Mouse (Mus musculus) neural tube, embryonic 14.5 days (tissue): Measurements from ENCODE around the gene A930009A15Rik. TPM values are rescaled to one million over a fixed set of nuclear protein-coding genes. Genes with fewer than 3 reads are reported as not detected.

Source experiments
- ATAC-seq: fragments of 200-750 bp; cut with Nextera tagmentation; 2 replicates; pipeline ENCODE4 v1.8.0; 2017; ENCODE audit warnings: low read depth, mild to moderate bottlenecking, moderate TSS enrichment, moderate library complexity
- H3K27ac ChIP-seq: fragments of 300-500 bp; sonication (generic); 2 replicates; pipeline ENCODE4 v1.5.1; 2014; ENCODE audit warnings: low read depth, mild to moderate bottlenecking, control low read depth, low read length, moderate library complexity, mixed read lengths
- H3K27me3 ChIP-seq: fragments of 300-500 bp; sonication (generic); 2 replicates; pipeline ENCODE4 v1.6.1; 2014; ENCODE audit warnings: low read length; ENCODE audit not compliant: control insufficient read depth, insufficient read depth
- H3K36me3 ChIP-seq: fragments of 300-500 bp; sonication (generic); 2 replicates; pipeline ENCODE4 v1.6.1; 2014; ENCODE audit warnings: low read length, mixed read lengths; ENCODE audit not compliant: control insufficient read depth, insufficient read depth
- H3K4me1 ChIP-seq: fragments of 300-500 bp; sonication (generic); 2 replicates; pipeline ENCODE4 v1.6.1; 2014; ENCODE audit warnings: low read length; ENCODE audit not compliant: control insufficient read depth, insufficient read depth
- H3K4me2 ChIP-seq: fragments of 300-500 bp; sonication (generic); 2 replicates; pipeline ENCODE4 v1.6.1; 2014; ENCODE audit warnings: mild to moderate bottlenecking, low read depth, low read length, control low read depth
- H3K4me3 ChIP-seq: fragments of 300-500 bp; sonication (generic); 2 replicates; pipeline ENCODE4 v1.5.1; 2014; ENCODE audit warnings: low read depth, low read length, control low read depth, mixed read lengths
- H3K9ac ChIP-seq: fragments of 300-500 bp; sonication (generic); replicated peaks from 2 replicates; pipeline ENCODE4 v1.6.1; 2014; ENCODE audit warnings: low read depth, mild to moderate bottlenecking, control low read depth, low read length, mixed read lengths
- H3K9me3 ChIP-seq: fragments of 300-500 bp; sonication (generic); 2 replicates; pipeline ENCODE4 v1.6.1; 2016; ENCODE audit warnings: low read length; ENCODE audit not compliant: control insufficient read depth
- WGBS: fragments of 180-500 bp; shearing (Covaris S2); extraction: QIAGEN DNeasy Blood & Tissue Kit; methylation state at CpG from one replicate; pipeline ENCODE4 v1.1.7; 2014; 5-methylcytosine and 5-hydroxymethylcytosine counted together
- polyA plus RNA-seq: library from polyadenylated mRNA; unstranded; fragments of >200 nt; fragmentation: Nextera tagmentation; extraction: Ambion mirVana; gene quantifications from 2 replicates; pipeline ENCODE4 v1.2.1, GENCODE M21; 2014

The A930009A15Rik gene
- polyA plus RNA-seq, 1 experiment from 2014 or later, result 0.35 TPM

DNA sequence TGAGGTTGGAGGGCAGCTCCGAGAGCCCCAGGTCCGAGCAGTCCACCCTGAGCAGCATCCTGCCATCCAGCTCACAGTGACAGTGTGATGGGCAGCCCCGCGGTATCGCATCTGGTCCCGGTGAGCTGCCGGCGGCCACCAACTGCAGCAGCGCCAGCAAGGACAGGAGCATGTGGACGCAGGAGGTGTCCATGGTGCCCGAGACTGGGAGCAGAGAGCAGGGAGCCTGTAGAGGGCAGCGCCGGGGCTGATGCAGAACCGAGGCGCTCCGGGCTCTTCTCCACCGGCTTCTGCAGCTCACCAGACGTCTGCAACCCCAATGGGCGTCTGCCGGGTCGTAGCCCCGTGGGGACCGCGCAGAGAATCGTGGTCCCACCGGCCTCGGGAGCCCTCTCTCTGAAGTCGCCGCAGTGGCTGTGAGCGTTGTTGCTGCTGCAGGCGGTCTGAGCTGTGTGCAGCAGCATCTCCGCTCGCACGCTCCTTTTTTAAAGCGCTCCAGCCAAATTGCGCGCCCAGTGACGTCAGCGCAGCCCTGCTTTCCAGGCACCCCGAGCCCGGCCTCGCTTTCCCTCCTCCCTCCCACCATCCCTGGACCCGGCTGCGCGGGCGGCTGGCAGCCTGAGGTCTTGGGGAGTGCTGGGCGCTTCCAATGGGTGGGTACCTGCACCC lies 17.6 kb downstream of the A930009A15Rik start, which contains the start of gene Lgr5:
Gene Lgr5, minus strand, starts transcription at position 480 of the 669 bp plus-strand sequence.
- H3K27me3 ChIP-seq, result peaks cover 5% of the 10 kb centered on the region; the same call in 1 of the 2 replicates
- H3K36me3 ChIP-seq, result no peaks in the 10 kb centered on the region
- H3K4me2 ChIP-seq, result peak within 1 kb of the TSS; percentile 99
- H3K4me1 ChIP-seq, result peaks cover 13% of the 10 kb centered on the region
- H3K27ac ChIP-seq, result no peak within 1 kb of the TSS
- no peaks in the 10 kb centered on the region for H3K9me3 ChIP-seq
- under 1% methylated on average over 38 of the region's 47 CpGs for WGBS
- H3K9ac ChIP-seq, result peak within 1 kb of the TSS; percentile 63
- peak within 1 kb of the TSS; percentile 54 for H3K4me3 ChIP-seq
- peak; percentile 88 for ATAC-seq

DNA sequence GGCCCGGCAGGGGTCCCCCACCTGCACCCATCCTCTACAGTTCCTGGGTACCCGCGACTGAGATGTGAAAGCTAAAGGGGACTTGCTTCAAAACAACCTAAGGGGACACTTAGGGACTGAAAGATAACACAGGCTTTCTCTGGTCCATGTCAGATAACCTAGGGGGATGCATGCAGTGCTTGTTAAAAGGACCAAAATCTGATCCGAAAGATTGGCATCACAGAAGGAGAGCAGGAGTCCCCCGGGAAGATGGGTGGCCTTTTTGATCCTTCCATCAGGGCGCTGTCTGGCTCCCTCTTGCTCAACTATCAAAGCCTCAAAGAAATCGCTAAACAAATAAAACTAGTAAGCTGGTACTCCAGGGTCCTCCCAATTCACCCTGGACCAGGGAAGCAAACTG lies 18.2 kb downstream of the A930009A15Rik start:
- Histone ChIP-seq H3K9me3 (no peaks in the 10 kb centered on the region), H3K9ac (peak overlapping the region; percentile 63), H3K4me1 (peaks cover 13% of the 10 kb centered on the region), H3K27me3 (peaks cover 5% of the 10 kb centered on the region; the same call in 1 of the 2 replicates), H3K4me2 (peak overlapping the region; percentile 99), H3K36me3 (no peaks in the 10 kb centered on the region), H3K27ac (no peak overlapping the region), H3K4me3 (peak overlapping the region; percentile 54)
- no peak; the same call in 1 of the 2 replicates for ATAC-seq
- WGBS, result under 1% methylated on average over 7 of the region's 7 CpGs

DNA sequence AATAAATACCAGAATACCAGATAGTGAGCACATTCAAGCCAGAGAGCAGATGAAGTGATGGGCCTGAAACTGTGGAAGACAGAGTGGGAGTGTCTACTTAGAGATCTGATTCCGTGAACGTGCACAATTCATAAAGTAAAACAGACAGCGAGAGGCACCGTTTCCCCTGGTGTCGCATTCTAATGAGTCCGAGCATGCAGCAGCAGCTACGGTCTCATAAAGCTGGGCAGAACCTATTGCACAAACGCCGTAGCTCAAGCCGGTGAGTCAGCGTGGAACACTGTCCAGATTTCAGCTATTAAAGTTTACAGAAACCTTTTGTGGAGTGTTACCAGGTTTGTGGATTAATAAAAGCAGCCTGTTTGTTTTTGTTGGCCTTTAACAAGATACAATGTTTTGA lies 23.4 kb downstream of the A930009A15Rik start:
- Histone ChIP-seq H3K36me3 (no peaks in the 10 kb centered on the region), H3K9ac (no peak overlapping the region), H3K27me3 (no peaks in the 10 kb centered on the region), H3K4me2 (peak overlapping the region; percentile 20), H3K4me3 (no peak overlapping the region), H3K9me3 (no peaks in the 10 kb centered on the region), H3K27ac (no peak overlapping the region), H3K4me1 (no peaks in the 10 kb centered on the region)
- no peak; the same call in 1 of the 2 replicates for ATAC-seq
- 27% methylated on average over 11 of the region's 11 CpGs for WGBS

DNA sequence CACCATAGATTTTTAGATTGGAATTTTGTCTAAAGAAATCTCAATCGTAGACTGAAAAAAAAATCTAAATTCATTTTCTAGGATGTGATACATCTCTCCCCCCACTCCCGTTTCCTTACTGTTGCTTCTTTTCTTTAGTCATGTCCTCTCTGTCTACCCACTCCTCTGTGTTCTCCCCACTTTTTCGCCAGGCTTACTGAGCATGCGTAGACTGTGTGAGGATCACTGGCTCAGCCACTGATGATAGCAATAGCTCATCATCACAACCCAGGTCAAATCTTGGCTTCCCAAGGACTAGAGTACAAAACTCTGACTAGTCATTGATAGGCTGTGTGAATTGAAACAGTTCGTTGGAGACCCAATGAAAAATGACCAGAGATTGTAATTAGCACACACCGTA lies 23.9 kb downstream of the A930009A15Rik start:
- no peak overlapping the region for H3K27ac ChIP-seq
- 84% methylated on average over 6 of the region's 6 CpGs for WGBS
- H3K4me2 ChIP-seq, result no peak overlapping the region
- H3K9me3 ChIP-seq, result no peaks in the 10 kb centered on the region
- ATAC-seq, result peak; percentile 54; the same call in 1 of the 2 replicates
- H3K4me1 ChIP-seq, result no peaks in the 10 kb centered on the region
- H3K36me3 ChIP-seq, result no peaks in the 10 kb centered on the region
- no peak overlapping the region for H3K9ac ChIP-seq
- no peak overlapping the region for H3K4me3 ChIP-seq
- no peaks in the 10 kb centered on the region for H3K27me3 ChIP-seq

DNA sequence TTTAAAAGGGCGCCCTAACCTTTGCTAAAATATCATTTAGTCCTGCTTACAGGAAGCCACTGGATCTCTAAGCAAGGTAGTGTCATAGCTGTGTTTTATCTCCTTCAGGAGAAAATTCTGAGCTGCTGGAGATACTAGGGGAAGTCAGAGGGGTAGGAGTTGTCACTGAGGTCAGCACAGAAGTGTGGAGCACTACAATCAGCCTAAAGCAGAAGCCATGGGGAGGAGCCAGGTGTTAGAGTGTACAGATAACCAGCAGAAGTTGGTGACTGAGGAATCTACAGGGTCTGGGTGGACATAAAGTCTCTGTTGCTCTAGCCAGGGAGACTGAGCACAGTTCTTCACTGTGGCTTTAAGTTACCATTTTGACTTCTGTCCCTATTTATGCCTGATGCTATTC lies 26.0 kb downstream of the A930009A15Rik start:
- no peak overlapping the region for H3K4me3 ChIP-seq
- no peak overlapping the region for H3K4me2 ChIP-seq

DNA sequence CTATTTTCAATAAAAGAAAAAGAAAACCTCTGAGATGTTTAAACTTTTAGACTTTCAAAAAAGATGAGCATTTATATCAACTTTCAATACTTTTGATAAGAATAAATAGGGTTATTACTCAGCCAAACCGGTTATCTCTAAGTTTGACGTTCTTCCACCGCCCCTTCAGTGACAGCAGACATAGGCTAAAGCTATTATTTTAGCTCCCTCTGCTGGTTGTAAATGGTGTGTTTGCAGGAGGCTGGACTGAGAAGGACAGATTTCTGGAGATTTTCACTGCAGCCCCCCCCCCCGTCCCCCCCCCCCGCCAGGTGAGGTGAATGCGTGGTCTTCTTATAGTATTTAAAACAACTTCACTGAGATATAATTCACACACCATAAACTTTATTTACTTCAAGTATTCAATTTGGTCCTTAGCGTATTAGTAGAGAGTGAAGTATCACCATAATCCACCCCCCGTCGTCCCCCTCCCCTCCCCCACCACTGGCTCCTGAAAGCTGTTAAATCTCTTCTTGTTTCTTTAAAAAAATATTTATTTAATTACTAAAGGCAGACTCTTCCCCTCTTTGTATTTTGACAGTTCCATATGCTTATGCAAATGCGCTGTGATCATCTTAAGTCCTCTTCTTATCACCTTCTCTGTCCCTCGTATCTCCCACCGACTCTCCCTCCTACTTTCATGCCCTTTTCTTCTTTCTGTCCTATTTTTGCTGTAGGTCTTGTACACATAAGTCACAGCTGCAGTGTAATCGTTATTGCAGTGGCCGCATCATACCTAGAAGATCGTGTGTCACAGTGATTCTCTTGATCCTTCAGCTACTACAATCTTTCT lies 47.9 kb downstream of the A930009A15Rik start:
- H3K9me3 ChIP-seq, result no peaks in the 10 kb centered on the region
- WGBS, result 12% methylated on average over 14 of the region's 15 CpGs
- H3K27me3 ChIP-seq, result no peaks in the 10 kb centered on the region
- no peak overlapping the region for H3K9ac ChIP-seq
- no peaks in the 10 kb centered on the region for H3K36me3 ChIP-seq
- peak overlapping the region; percentile 20 for H3K4me3 ChIP-seq
- H3K27ac ChIP-seq, result no peak overlapping the region
- H3K4me1 ChIP-seq, result no peaks in the 10 kb centered on the region
- H3K4me2 ChIP-seq, result peak overlapping the region; percentile 56
- ATAC-seq, result peak; percentile 84

More for the DNA sequence above, 26.0 kb downstream of the A930009A15Rik start:
- no peaks in the 10 kb centered on the region for H3K9me3 ChIP-seq
- H3K4me1 ChIP-seq, result no peaks in the 10 kb centered on the region
- H3K27me3 ChIP-seq, result no peaks in the 10 kb centered on the region
- no peak overlapping the region for H3K27ac ChIP-seq
- H3K36me3 ChIP-seq, result no peaks in the 10 kb centered on the region
- no peak for ATAC-seq
- no peak overlapping the region for H3K9ac ChIP-seq
- 95% methylated on average over 1 of the region's 1 CpGs for WGBS

DNA sequence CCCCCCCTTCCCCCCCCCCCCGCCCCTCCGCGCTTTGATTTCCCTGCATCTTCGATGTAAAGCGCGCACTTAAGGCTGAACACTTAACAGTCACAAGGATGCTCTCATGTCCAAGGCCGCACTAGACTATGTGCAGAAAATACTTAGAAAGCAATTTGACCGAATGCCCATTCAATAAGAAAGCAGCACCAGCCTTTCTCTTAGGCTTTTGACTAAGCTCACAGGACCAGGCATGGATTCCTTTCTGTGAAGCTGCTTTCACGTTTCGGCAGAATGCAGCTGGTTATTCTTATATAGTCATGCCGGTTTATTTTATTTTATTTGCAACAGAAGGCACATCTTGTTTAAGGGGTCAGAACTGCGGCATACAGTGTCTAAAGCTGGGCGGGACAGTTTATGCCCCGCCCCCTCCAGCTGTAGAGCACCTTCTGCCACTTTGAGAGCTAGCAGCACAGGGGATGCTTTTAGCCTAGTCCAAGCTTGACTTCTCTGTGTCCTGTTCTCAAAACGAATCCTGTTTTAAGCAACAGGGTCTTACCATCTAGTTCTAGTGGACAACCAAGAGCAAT lies 48.6 kb downstream of the A930009A15Rik start:
- Histone ChIP-seq H3K4me2 (peak overlapping the region; percentile 56), H3K27me3 (no peaks in the 10 kb centered on the region), H3K9me3 (no peaks in the 10 kb centered on the region), H3K27ac (no peak overlapping the region), H3K4me3 (peak overlapping the region; percentile 20), H3K9ac (no peak overlapping the region), H3K4me1 (no peaks in the 10 kb centered on the region), H3K36me3 (no peaks in the 10 kb centered on the region)
- ATAC-seq, result peak; percentile 75
- 23% methylated on average over 14 of the region's 15 CpGs for WGBS

DNA sequence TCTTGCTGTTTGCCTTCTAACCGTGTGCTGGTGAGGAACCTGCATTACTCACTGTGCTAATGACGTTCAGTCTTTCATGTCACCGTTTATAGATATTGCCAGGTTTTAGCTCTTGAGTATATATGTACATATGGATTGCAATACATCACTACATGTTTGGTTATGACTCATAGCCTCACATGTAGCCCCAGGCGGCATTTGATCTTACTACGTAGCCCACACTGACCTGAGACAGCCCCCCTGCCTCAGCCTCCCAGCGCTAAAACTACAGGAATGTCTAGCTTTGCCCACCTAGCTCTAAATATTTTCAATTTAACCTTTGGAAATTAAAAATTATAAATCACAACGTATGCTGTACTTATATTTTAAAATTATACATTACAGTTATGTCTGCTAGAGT lies 53.7 kb downstream of the A930009A15Rik start:
- WGBS, result 77% methylated on average over 7 of the region's 7 CpGs

More for the DNA sequence above, 53.7 kb downstream of the A930009A15Rik start:
- no peaks in the 10 kb centered on the region for H3K4me1 ChIP-seq
- no peaks in the 10 kb centered on the region for H3K36me3 ChIP-seq
- no peak overlapping the region for H3K4me2 ChIP-seq
- H3K27me3 ChIP-seq, result no peaks in the 10 kb centered on the region
- no peak overlapping the region for H3K9ac ChIP-seq
- no peak overlapping the region for H3K4me3 ChIP-seq
- no peak overlapping the region for H3K27ac ChIP-seq
- H3K9me3 ChIP-seq, result no peaks in the 10 kb centered on the region
- no peak for ATAC-seq
